Mouse (Mus musculus) adrenal gland, adult 18-20 months (tissue): Measurements from ENCODE around the gene Atp1a4. TPM values are rescaled to one million over a fixed set of nuclear protein-coding genes. Genes with fewer than 3 reads are reported as not detected.
"Not testable (repeated sequence)": the region's sequence is repeated elsewhere in the genome, so short reads cannot be mapped to it uniquely, and the experiment has no call there.

Source experiments
- DNase-seq, 2 experiments: peaks; one replicate each; pipeline ENCODE4 v3.0.0; 2021 to 2022; ENCODE audit warnings: low spot score in 2 of 2
- total RNA-seq, 2 experiments: library from RNA; stranded (reverse); gene quantifications; 1 replicate in 1 of 2; 2 replicates in 1 of 2; pipeline ENCODE4 v1.2.3; 2021

Atp1a4 gene
- total RNA-seq, 2 experiments from 2014 or later: 0.42 to 3.7 TPM

GRCm38 (mm10) chr1:172283073-172283472 lies 24.9 kb upstream of the Atp1a4 start:
- no peak for DNase-seq

- no peak for DNase-seq
Observed at GRCm38 (mm10) chr1:172281522-172282254, 23.5 kb upstream of the Atp1a4 start.

GRCm38 (mm10) chr1:172279768-172280509 lies 21.7 kb upstream of the Atp1a4 start:
- no peak for DNase-seq

GRCm38 (mm10) chr1:172278328-172278727 lies 20.1 kb upstream of the Atp1a4 start:
- no peak for DNase-seq

- DNase-seq: no peak
Observed at GRCm38 (mm10) chr1:172277172-172277571, 19.0 kb upstream of the Atp1a4 start.

GRCm38 (mm10) chr1:172274547-172274946 lies 16.3 kb upstream of the Atp1a4 start:
- no peak for DNase-seq

GRCm38 (mm10) chr1:172274116-172274515 lies 15.9 kb upstream of the Atp1a4 start:
- no peak for DNase-seq

GRCm38 (mm10) chr1:172273386-172273785 lies 15.2 kb upstream of the Atp1a4 start:
- no peak for DNase-seq

GRCm38 (mm10) chr1:172271765-172272164 lies 13.6 kb upstream of the Atp1a4 start:
- DNase-seq: no peak

- DNase-seq: no peak
Observed at GRCm38 (mm10) chr1:172271208-172271607, 13.0 kb upstream of the Atp1a4 start.

- DNase-seq: no peak
Observed at GRCm38 (mm10) chr1:172261477-172262078, 3.4 kb upstream of the Atp1a4 start, which contains the start of gene Igsf8. TSS of gene Igsf8 (plus strand) at chr1:172261641.

GRCm38 (mm10) chr1:172247679-172248078 lies 10.5 kb downstream of the Atp1a4 start:
- no peak for DNase-seq

- no peak for DNase-seq
Observed at GRCm38 (mm10) chr1:172247216-172247615, 11.0 kb downstream of the Atp1a4 start.

- not testable (repeated sequence) for DNase-seq
Observed at GRCm38 (mm10) chr1:172244645-172245044, 13.6 kb downstream of the Atp1a4 start.

- no peak for DNase-seq
Observed at GRCm38 (mm10) chr1:172243547-172244205, 14.5 kb downstream of the Atp1a4 start.

- no peak for DNase-seq
Observed at GRCm38 (mm10) chr1:172242401-172242800, 15.8 kb downstream of the Atp1a4 start.

- DNase-seq: no peak
Observed at GRCm38 (mm10) chr1:172240945-172241708, 17.1 kb downstream of the Atp1a4 start.

- no peak for DNase-seq
Observed at GRCm38 (mm10) chr1:172229215-172229614, 29.0 kb downstream of the Atp1a4 start.

GRCm38 (mm10) chr1:172228209-172228608 lies 30.0 kb downstream of the Atp1a4 start:
- no peak for DNase-seq

GRCm38 (mm10) chr1:172221297-172222063 lies 36.7 kb downstream of the Atp1a4 start:
- DNase-seq: no peak
